8 mouse cellular contexts compared by ENCODE assay signal in genomic region chr5:142905725-142906531, GRCm38 (mm10). TPM values are rescaled to one million over a fixed set of nuclear protein-coding genes. Genes with fewer than 3 reads are reported as not detected.
A peak's percentile ranks its signal among the peaks of the same experiment; 100 is the strongest.
DNase-seq lines count a peak whose midpoint lies in the region; ATAC-seq lines count a peak whose summit lies in the region.

No protein-coding gene starts in this region.

- H3K4me1 ChIP-seq in hindbrain, embryonic 15.5 days (replicated peaks) = peaks cover 65% of the 10 kb centered on the region

- H3K36me3 ChIP-seq in hindbrain, embryonic 15.5 days = peaks cover 42% of the 10 kb centered on the region
- H3K36me3 ChIP-seq in macrophage (ENCODE audit: inconsistent target) = peaks cover 21% of the 10 kb centered on the region

- under 1% methylated on average over 79 of the region's 84 CpGs for WGBS in hindbrain, embryonic 15.5 days
- under 1% methylated on average over 50 of the region's 84 CpGs for WGBS in macrophage (ENCODE audit: missing documents)

- H3K27ac ChIP-seq in hindbrain, embryonic 15.5 days (replicated peaks) = peak overlapping the region; percentile 100
- H3K27ac ChIP-seq in macrophage = peak overlapping the region; percentile 100

- peak overlapping the region; percentile 100 for H3K9ac ChIP-seq in hindbrain, embryonic 15.5 days

- peaks cover 53% of the 10 kb centered on the region for H3K79me2 ChIP-seq in macrophage (ENCODE audit: inconsistent target)

- DNase-seq in R1 (ENCODE audit: low read depth, low spot score) = peak; percentile 96
- peak; percentile 99 for DNase-seq in cerebellum, postnatal 25 days
- DNase-seq in frontal cortex, postnatal 36 days (ENCODE audit: low spot score in 2 of 2) = peak; percentile 99
- peak; percentile 98 to 99 for DNase-seq in left cerebral cortex, adult 18-20 months (ENCODE audit: low spot score in 2 of 2)
- DNase-seq in right cerebral cortex, adult 18-20 months = peak; percentile 99
- DNase-seq in urinary bladder, postnatal 10 days (ENCODE audit: low spot score) = peak; percentile 91

- no peaks in the 10 kb centered on the region for H3K27me3 ChIP-seq in hindbrain, embryonic 15.5 days

- H3K4me3 ChIP-seq in hindbrain, embryonic 15.5 days = peak overlapping the region; percentile 87
- H3K4me3 ChIP-seq in macrophage (ENCODE audit: inconsistent target) = peak overlapping the region; percentile 83

- no peaks in the 10 kb centered on the region for H3K9me3 ChIP-seq in hindbrain, embryonic 15.5 days

- peak; percentile 87 for ATAC-seq in hindbrain, embryonic 15.5 days (ENCODE audit: low FRiP score, low read depth)

- peak overlapping the region; percentile 86 for H3K4me2 ChIP-seq in hindbrain, embryonic 15.5 days

RNA-seq across cellular contexts. Expression of gene Actb, which starts 0.6 kb away (rescaled TPM):
- 13,458 and 13,965 TPM in 2 replicates for polyA plus RNA-seq in hindbrain, embryonic 15.5 days (2015; fragmentation: Nextera tagmentation; extraction: Ambion mirVana)
- 1,000 to 10,000 TPM; 2,346 to 2,379 TPM for total RNA-seq in left cerebral cortex, adult 18-20 months (2021)
- total RNA-seq in macrophage (2018; cell fraction: chromatin; rRNA removed) = 1,000 to 10,000 TPM in 20 of 26 experiments, 100 to 1,000 TPM in 6; 611 to 2,451 (median 1,466) TPM
- over 10,000 TPM in 12 of 26 experiments, 1,000 to 10,000 TPM in 14; 5,675 to 13,626 (median 9,300) TPM for total RNA-seq in macrophage (2018; cell fraction: cytosol; rRNA removed)
- over 10,000 TPM in 1 of 26 experiments, 1,000 to 10,000 TPM in 25; 1,921 to 11,492 (median 4,963) TPM for total RNA-seq in macrophage (2018; cell fraction: nucleus; rRNA removed)
- 4,180 to 7,540 TPM (median 4,195 TPM) in 3 replicates for polyA plus RNA-seq in macrophage (2018)

RNA-seq across cellular contexts. Expression of gene Fbxl18, which starts 10.7 kb away (rescaled TPM):
- polyA plus RNA-seq in hindbrain, embryonic 15.5 days (2015; fragmentation: Nextera tagmentation; extraction: Ambion mirVana) = 30.3 and 33.3 TPM in 2 replicates
- 10 to 100 TPM; 28.7 to 28.8 TPM for total RNA-seq in left cerebral cortex, adult 18-20 months (2021)
- total RNA-seq in macrophage (2018; cell fraction: chromatin; rRNA removed) = 10 to 100 TPM in 24 of 26 experiments, 1 to 10 TPM in 2; 9.3 to 53.0 (median 32.1) TPM
- total RNA-seq in macrophage (2018; cell fraction: cytosol; rRNA removed) = 1 to 10 TPM; 2.2 to 8.0 (median 5.6) TPM
- total RNA-seq in macrophage (2018; cell fraction: nucleus; rRNA removed) = 10 to 100 TPM in 20 of 26 experiments, 1 to 10 TPM in 6; 4.3 to 34.8 (median 15.7) TPM
- 2.5 to 5.4 TPM (median 3.5 TPM) in 3 replicates for polyA plus RNA-seq in macrophage (2018)

RNA-seq across cellular contexts. Expression of gene Fscn1, which starts 54.2 kb away (rescaled TPM):
- polyA plus RNA-seq in hindbrain, embryonic 15.5 days (2015; fragmentation: Nextera tagmentation; extraction: Ambion mirVana) = 488 and 506 TPM in 2 replicates
- total RNA-seq in left cerebral cortex, adult 18-20 months (2021) = 100 to 1,000 TPM; 280 to 311 TPM
- 10 to 100 TPM in 2 of 26 experiments, 1 to 10 TPM in 12, under 1 TPM in 7, not detected in 5; 0.31 to 17.6 (median 1.7) TPM for total RNA-seq in macrophage (2018; cell fraction: chromatin; rRNA removed)
- 10 to 100 TPM in 3 of 26 experiments, 1 to 10 TPM in 23; 1.1 to 31.7 (median 6.6) TPM for total RNA-seq in macrophage (2018; cell fraction: cytosol; rRNA removed)
- 10 to 100 TPM in 5 of 26 experiments, 1 to 10 TPM in 16, under 1 TPM in 5; 0.25 to 20.1 (median 3.4) TPM for total RNA-seq in macrophage (2018; cell fraction: nucleus; rRNA removed)
- 0.81 to 1.8 TPM (median 0.94 TPM) in 3 replicates for polyA plus RNA-seq in macrophage (2018)

Comparison
In these comparisons a context has a peak if more than half of its experiments do, and no peak if none do; other contexts are left out.
1. Peak in every context shown above with its lines: DNase-seq, ATAC-seq, H3K4me3 ChIP-seq and H3K27ac ChIP-seq.
2. RNA of gene Fscn1, which starts 54.2 kb away (polyA plus RNA-seq): 488 to 506 TPM in hindbrain, embryonic 15.5 days; 0.81 to 1.8 TPM in macrophage; every median in the first group is over 100 times any median in the second.